Mouse (Mus musculus): ENCODE measurements around the gene Tmem232. TPM values are rescaled to one million over a fixed set of nuclear protein-coding genes. Genes with fewer than 3 reads are reported as not detected.
"Not testable (repeated sequence)": the region's sequence is repeated elsewhere in the genome, so short reads cannot be mapped to it uniquely, and the experiment has no call there.

Tmem232 gene
- polyA plus RNA-seq, 1 experiment from 2014 or later: 0.18 TPM

GRCm38 (mm10) chr17:65484654-65485053 lies 55.9 kb downstream of the Tmem232 start:
- Histone ChIP-seq H3K9ac (no peak overlapping the region), H3K27ac (no peak overlapping the region), H3K4me3 (no peak overlapping the region), H3K36me3 (ENCODE audit: poor library complexity, severe bottlenecking) (no peaks in the 10 kb centered on the region), H3K4me2 (no peak overlapping the region), H3K4me1 (no peaks in the 10 kb centered on the region), H3K9me3 (replicated peaks) (no peaks in the 10 kb centered on the region), H3K27me3 (no peaks in the 10 kb centered on the region)
- WGBS: 81% methylated on average over 10 of the region's 10 CpGs
- no peak for ATAC-seq

GRCm38 (mm10) chr17:65476747-65477146 lies 63.8 kb downstream of the Tmem232 start:
- Histone ChIP-seq H3K9ac (no peak overlapping the region), H3K27me3 (no peaks in the 10 kb centered on the region), H3K4me3 (no peak overlapping the region), H3K27ac (no peak overlapping the region), H3K4me1 (no peaks in the 10 kb centered on the region), H3K4me2 (no peak overlapping the region), H3K36me3 (ENCODE audit: poor library complexity, severe bottlenecking) (no peaks in the 10 kb centered on the region), H3K9me3 (replicated peaks) (no peaks in the 10 kb centered on the region)
- WGBS: 92% methylated on average over 10 of the region's 10 CpGs
- no peak for ATAC-seq

GRCm38 (mm10) chr17:65450818-65451217 lies 89.8 kb downstream of the Tmem232 start:
- Histone ChIP-seq H3K4me1 (no peaks in the 10 kb centered on the region), H3K27me3 (no peaks in the 10 kb centered on the region), H3K4me3 (no peak overlapping the region), H3K4me2 (no peak overlapping the region), H3K9ac (no peak overlapping the region), H3K36me3 (ENCODE audit: poor library complexity, severe bottlenecking) (no peaks in the 10 kb centered on the region), H3K27ac (no peak overlapping the region), H3K9me3 (replicated peaks) (no peaks in the 10 kb centered on the region)
- no peak for ATAC-seq

GRCm38 (mm10) chr17:65437906-65438305 lies 102.7 kb downstream of the Tmem232 start:
- H3K4me2 ChIP-seq; H3K27me3 ChIP-seq; H3K4me3 ChIP-seq; H3K27ac ChIP-seq; H3K9ac ChIP-seq; H3K9me3 ChIP-seq (replicated peaks); H3K36me3 ChIP-seq (ENCODE audit: poor library complexity, severe bottlenecking); H3K4me1 ChIP-seq; ATAC-seq: not testable (repeated sequence)
- 91% methylated on average over 12 of the region's 12 CpGs for WGBS

GRCm38 (mm10) chr17:65419124-65419523 lies 121.5 kb downstream of the Tmem232 start:
- Histone ChIP-seq H3K4me2 (no peak overlapping the region), H3K36me3 (ENCODE audit: poor library complexity, severe bottlenecking) (no peaks in the 10 kb centered on the region), H3K9me3 (replicated peaks) (no peaks in the 10 kb centered on the region), H3K27me3 (no peaks in the 10 kb centered on the region), H3K9ac (no peak overlapping the region), H3K4me3 (no peak overlapping the region), H3K4me1 (no peaks in the 10 kb centered on the region), H3K27ac (no peak overlapping the region)
- ATAC-seq: no peak

GRCm38 (mm10) chr17:65405309-65405708 lies 135.3 kb downstream of the Tmem232 start:
- Histone ChIP-seq H3K4me1 (0 out of 2 replicates have a peak, but pooled peaks cover 3% of the 10 kb centered on the region), H3K9ac (no peak overlapping the region), H3K36me3 (ENCODE audit: poor library complexity, severe bottlenecking) (no peaks in the 10 kb centered on the region), H3K4me3 (no peak overlapping the region), H3K27ac (no peak overlapping the region), H3K27me3 (no peaks in the 10 kb centered on the region), H3K4me2 (no peak overlapping the region), H3K9me3 (replicated peaks) (no peaks in the 10 kb centered on the region)
- ATAC-seq: no peak
- 50% methylated on average over 9 of the region's 9 CpGs for WGBS

GRCm38 (mm10) chr17:65400914-65401313 lies 139.7 kb downstream of the Tmem232 start:
- H3K4me2 ChIP-seq: no peak overlapping the region
- H3K9me3 ChIP-seq (replicated peaks): no peaks in the 10 kb centered on the region
- no peak overlapping the region for H3K4me3 ChIP-seq
- 0 out of 2 replicates have a peak, but pooled peaks cover 3% of the 10 kb centered on the region for H3K4me1 ChIP-seq
- no peaks in the 10 kb centered on the region for H3K36me3 ChIP-seq (ENCODE audit: poor library complexity, severe bottlenecking)
- WGBS: 64% methylated on average over 1 of the region's 1 CpGs
- H3K27ac ChIP-seq: no peak overlapping the region
- no peak overlapping the region for H3K9ac ChIP-seq
- H3K27me3 ChIP-seq: no peaks in the 10 kb centered on the region
- no peak for ATAC-seq

GRCm38 (mm10) chr17:65384411-65384962 lies 156.1 kb downstream of the Tmem232 start:
- Histone ChIP-seq H3K4me2 (no peak overlapping the region), H3K9me3 (replicated peaks) (no peaks in the 10 kb centered on the region), H3K4me3 (no peak overlapping the region), H3K27ac (no peak overlapping the region), H3K36me3 (ENCODE audit: poor library complexity, severe bottlenecking) (no peaks in the 10 kb centered on the region), H3K9ac (no peak overlapping the region), H3K27me3 (no peaks in the 10 kb centered on the region), H3K4me1 (no peaks in the 10 kb centered on the region)
- WGBS: 87% methylated on average over 9 of the region's 9 CpGs
- ATAC-seq: no peak

- no peak overlapping the region for H3K27ac ChIP-seq
- H3K9ac ChIP-seq: no peak overlapping the region
- peaks cover 3% of the 10 kb centered on the region; the same call in 1 of the 2 replicates for H3K4me1 ChIP-seq
- no peak for ATAC-seq
- no peak overlapping the region for H3K4me3 ChIP-seq
- H3K27me3 ChIP-seq: no peaks in the 10 kb centered on the region
- H3K4me2 ChIP-seq: no peak overlapping the region
- WGBS: 55% methylated on average over 7 of the region's 7 CpGs
- no peaks in the 10 kb centered on the region for H3K36me3 ChIP-seq (ENCODE audit: poor library complexity, severe bottlenecking)
- no peaks in the 10 kb centered on the region for H3K9me3 ChIP-seq (replicated peaks)
These were observed 170.4 kb downstream of the Tmem232 start for GRCm38 (mm10) chr17:65370034-65370780.

- H3K9ac ChIP-seq: no peak overlapping the region
- no peaks in the 10 kb centered on the region for H3K9me3 ChIP-seq (replicated peaks)
- no peak overlapping the region for H3K4me3 ChIP-seq
- no peaks in the 10 kb centered on the region for H3K27me3 ChIP-seq
- peaks cover 3% of the 10 kb centered on the region; the same call in 1 of the 2 replicates for H3K4me1 ChIP-seq
- no peak overlapping the region for H3K27ac ChIP-seq
- H3K4me2 ChIP-seq: no peak overlapping the region
- ATAC-seq: no peak
- WGBS: 68% methylated on average over 3 of the region's 3 CpGs
- no peaks in the 10 kb centered on the region for H3K36me3 ChIP-seq (ENCODE audit: poor library complexity, severe bottlenecking)
These were observed 174.9 kb downstream of the Tmem232 start for GRCm38 (mm10) chr17:65365535-65366254.

- no peaks in the 10 kb centered on the region for H3K4me1 ChIP-seq
- no peak overlapping the region for H3K9ac ChIP-seq
- H3K36me3 ChIP-seq (ENCODE audit: poor library complexity, severe bottlenecking): no peaks in the 10 kb centered on the region
- 89% methylated on average over 8 of the region's 8 CpGs for WGBS
- no peak overlapping the region for H3K27ac ChIP-seq
- H3K4me2 ChIP-seq: no peak overlapping the region
- no peaks in the 10 kb centered on the region for H3K9me3 ChIP-seq (replicated peaks)
- no peaks in the 10 kb centered on the region for H3K27me3 ChIP-seq
- ATAC-seq: no peak
- no peak overlapping the region for H3K4me3 ChIP-seq
These were observed 188.7 kb downstream of the Tmem232 start for GRCm38 (mm10) chr17:65351836-65352235.

- H3K27ac ChIP-seq: no peak overlapping the region
- no peak overlapping the region for H3K4me2 ChIP-seq
- H3K9me3 ChIP-seq (replicated peaks): 0 out of 2 replicates have a peak, but pooled peaks cover 5% of the 10 kb centered on the region
- H3K4me1 ChIP-seq: no peaks in the 10 kb centered on the region
- no peak overlapping the region for H3K9ac ChIP-seq
- 87% methylated on average over 4 of the region's 4 CpGs for WGBS
- ATAC-seq: no peak
- H3K36me3 ChIP-seq (ENCODE audit: poor library complexity, severe bottlenecking): no peaks in the 10 kb centered on the region
- no peaks in the 10 kb centered on the region for H3K27me3 ChIP-seq
- no peak overlapping the region for H3K4me3 ChIP-seq
These were observed 200.6 kb downstream of the Tmem232 start for GRCm38 (mm10) chr17:65340016-65340415.
